Mouse (Mus musculus): Measurements from ENCODE around the gene Luc7l2.

DNA sequence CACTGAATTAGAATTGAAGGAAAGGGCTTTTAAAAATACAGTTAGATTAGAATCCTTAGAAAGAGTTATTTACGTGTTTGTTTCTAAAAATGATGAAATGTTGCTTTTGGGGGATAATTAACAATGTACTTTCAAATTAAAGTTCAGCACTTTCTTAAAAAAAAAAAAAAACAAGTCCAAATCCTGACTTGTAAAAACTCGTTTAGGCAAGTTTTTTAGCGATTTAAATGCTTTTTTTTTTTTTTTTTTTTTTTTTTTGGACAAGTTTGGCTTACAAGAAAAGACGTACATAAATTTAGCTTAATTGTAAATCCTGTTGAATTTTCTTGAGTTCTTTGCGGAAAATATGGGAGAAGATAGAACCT, 1.5 kb downstream of the Luc7l2 start:
- TF ChIP-seq MYOG (IDR thresholded peaks at IDR 0.05; ENCODE audit: control insufficient read depth in 1 of 3, insufficient read depth in 1 of 3, insufficient read length in 2 of 3, low read depth in 2 of 3) (no peak), POLR2AphosphoS2 (IDR thresholded peaks at IDR 0.05; ENCODE audit: insufficient read length, low read depth) (no peak), POLR2A (IDR thresholded peaks at IDR 0.05; ENCODE audit: insufficient read length, low read depth) (no peak), SRF (IDR thresholded peaks at IDR 0.05; ENCODE audit: control insufficient read depth, insufficient read length, low read depth) (no peak), TCF12 (IDR thresholded peaks at IDR 0.05; ENCODE audit: insufficient read depth, poor library complexity, severe bottlenecking) (no peak), E2F4 (IDR thresholded peaks at IDR 0.05; ENCODE audit: insufficient read depth) (no peak), MAX (IDR thresholded peaks at IDR 0.05; ENCODE audit: low read depth) (no peak), TCF3 (IDR thresholded peaks at IDR 0.05; ENCODE audit: insufficient read length, low read depth) (no peak), USF1 (IDR thresholded peaks at IDR 0.05; ENCODE audit: low read depth) (no peak), CEBPB (IDR thresholded peaks at IDR 0.05; ENCODE audit: insufficient read depth, poor library complexity, severe bottlenecking) (no peak)

All from myocyte (in vitro differentiated cells).